ENCODE assay signal across 9 mouse cellular contexts in genomic region chr11:85719766-85720165, GRCm38 (mm10).
DNase-seq lines count a peak whose midpoint lies in the region; ATAC-seq and TF ChIP-seq lines count a peak whose summit lies in the region.
"Had no signal": no experiment of that assay in that cellular context is flagged by ENCODE, and none has a peak within 500 bp of the region (broad histone marks: within the 10 kb centered on the region; RNA-seq: fewer than 3 reads in every experiment).

No protein-coding gene starts in this region.

- intact Hi-C loops in left cerebral cortex, postnatal 4 days (cut with DNase I): no loop called here

- peak overlapping the region; percentile 56 for H3K4me2 ChIP-seq in lung, embryonic 14.5 days
- no peak overlapping the region for H3K4me2 ChIP-seq in neural tube, embryonic 13.5 days

- no peaks in the 10 kb centered on the region for H3K36me3 ChIP-seq in lung, embryonic 14.5 days (ENCODE audit: insufficient read depth)
- H3K36me3 ChIP-seq in neural tube, embryonic 13.5 days: no peaks in the 10 kb centered on the region

- H3K9ac ChIP-seq in lung, embryonic 14.5 days: peak overlapping the region; percentile 38
- H3K9ac ChIP-seq in neural tube, embryonic 13.5 days: 0 out of 2 replicates have a peak overlapping the region, but pooled peaks have one; percentile 8

- DNase-seq in frontal cortex, postnatal 25 days (ENCODE audit: low spot score in 2 of 2): no peak
- DNase-seq in lung, embryonic 14.5 days: peak; percentile 94
- no peak for DNase-seq in lung, postnatal 14 days
- peak; percentile 43 for DNase-seq in kidney, postnatal 14 days
- no peak for DNase-seq in adrenal gland, postnatal 25 days
- no peak for DNase-seq in left cerebral cortex, postnatal 4 days
- DNase-seq: thymus, adult 2 months had no signal

- peak overlapping the region; percentile 96 for H3K27ac ChIP-seq in lung, embryonic 14.5 days (ENCODE audit: low read depth)
- no peak overlapping the region for H3K27ac ChIP-seq in neural tube, embryonic 13.5 days (replicated peaks)

- H3K4me3 ChIP-seq in lung, embryonic 14.5 days (ENCODE audit: low read depth, low read length): no peak overlapping the region
- H3K4me3 ChIP-seq in neural tube, embryonic 13.5 days: no peak overlapping the region

- no peaks in the 10 kb centered on the region for H3K9me3 ChIP-seq in lung, embryonic 14.5 days (ENCODE audit: low read depth, low read length)
- no peaks in the 10 kb centered on the region for H3K9me3 ChIP-seq in neural tube, embryonic 13.5 days

- 22% methylated on average over 7 of the region's 7 CpGs for WGBS in lung, embryonic 14.5 days
- 18% methylated on average over 7 of the region's 7 CpGs for WGBS in neural tube, embryonic 13.5 days

- peak; percentile 47 for ATAC-seq in frontal cortex, adult (ENCODE audit: low TSS enrichment)
- peak; percentile 84 for ATAC-seq in lung, embryonic 14.5 days (ENCODE audit: insufficient read depth)
- no peak for ATAC-seq in neural tube, embryonic 13.5 days (ENCODE audit: low read depth)

- TF ChIP-seq CTCF in lung, embryonic 14.5 days (IDR thresholded peaks at IDR 0.05; ENCODE audit: low read depth): no peak

- H3K27me3 ChIP-seq in lung, embryonic 14.5 days (ENCODE audit: insufficient read depth, low read length): no peaks in the 10 kb centered on the region
- H3K27me3 ChIP-seq in neural tube, embryonic 13.5 days: peaks cover 14% of the 10 kb centered on the region

- peaks cover 26% of the 10 kb centered on the region for H3K4me1 ChIP-seq in lung, embryonic 14.5 days (ENCODE audit: insufficient read depth)
- H3K4me1 ChIP-seq in neural tube, embryonic 13.5 days (replicated peaks): peaks cover 28% of the 10 kb centered on the region

Comparison
In these comparisons a context has a peak if more than half of its experiments do, and no peak if none do; other contexts are left out.
1. DNase-seq: peak in lung, embryonic 14.5 days (single experiment) and kidney, postnatal 14 days (single experiment); none in frontal cortex, postnatal 25 days (0 of 2), lung, postnatal 14 days (single experiment), adrenal gland, postnatal 25 days (single experiment) and left cerebral cortex, postnatal 4 days (single experiment).